Mouse (Mus musculus) CD4-positive helper T cell, adult 2 months (primary cell): Measurements from ENCODE around the gene Zfp326.

Source experiments
- DNase-seq: peaks from one replicate; pipeline ENCODE4 v3.0.0-alpha.2; 2012; ENCODE audit warnings: low read depth, missing footprints, low spot score

Gene Zfp326

GRCm38 (mm10) chr5:105941951-105942350 lies 65.6 kb downstream of the Zfp326 start:
- DNase-seq, result no peak
